Mouse (Mus musculus) stomach, postnatal 0 days (tissue): ENCODE results near the gene Nudt13.

Experiments used
- CTCF ChIP-seq: IDR thresholded peaks from 2 replicates; pipeline ENCODE4 v1.5.1; 2016; ENCODE audit warnings: antibody characterized with exemption, low read depth, mild to moderate bottlenecking, moderate library complexity
- EP300 ChIP-seq: optimal IDR thresholded peaks from 2 replicates; pipeline ENCODE3; 2016; ENCODE audit warnings: antibody characterized with exemption

- no peak for TF ChIP-seq CTCF
- no peak for TF ChIP-seq EP300
These were observed 29.7 kb downstream of the Nudt13 start for GRCm38 (mm10) chr14:20324196-20324595.
